Mouse (Mus musculus) G1E (cell line): Measurements from ENCODE around the gene Ccsap.

Experiments
- CTCF ChIP-seq: IDR thresholded peaks from 2 replicates; pipeline ENCODE4 v1.5.1; 2012; ENCODE audit warnings: low read depth, low read length, inconsistent platforms, mixed read lengths
- GATA1 ChIP-seq: IDR thresholded peaks from 2 replicates; pipeline ENCODE4 v1.6.1; 2012; ENCODE audit warnings: borderline replicate concordance, low read length, inconsistent platforms, mixed read lengths
- GATA2 ChIP-seq: IDR thresholded peaks from 2 replicates; pipeline ENCODE4 v1.6.1; 2012; ENCODE audit warnings: low read depth, low read length, inconsistent platforms, borderline replicate concordance
- POLR2AphosphoS5 ChIP-seq: IDR thresholded peaks from 2 replicates; pipeline ENCODE4 v1.6.1; 2012; ENCODE audit warnings: low read depth, low read length, inconsistent platforms; ENCODE audit not compliant: insufficient replicate concordance
- TAL1 ChIP-seq: conservative IDR thresholded peaks from 2 replicates; pipeline ENCODE4 v1.6.1; 2012; ENCODE audit warnings: low read depth, low read length, inconsistent platforms, mixed read lengths

GRCm38 (mm10) chr8:123807852-123808573 is 52.0 kb downstream of the Ccsap start:
- no peak for TF ChIP-seq TAL1
- TF ChIP-seq CTCF: no peak
- TF ChIP-seq GATA2: no peak
- no peak for TF ChIP-seq GATA1
- TF ChIP-seq POLR2AphosphoS5: no peak
